Mouse (Mus musculus): ENCODE data around the gene Vash2.

Vash2 gene

DNA sequence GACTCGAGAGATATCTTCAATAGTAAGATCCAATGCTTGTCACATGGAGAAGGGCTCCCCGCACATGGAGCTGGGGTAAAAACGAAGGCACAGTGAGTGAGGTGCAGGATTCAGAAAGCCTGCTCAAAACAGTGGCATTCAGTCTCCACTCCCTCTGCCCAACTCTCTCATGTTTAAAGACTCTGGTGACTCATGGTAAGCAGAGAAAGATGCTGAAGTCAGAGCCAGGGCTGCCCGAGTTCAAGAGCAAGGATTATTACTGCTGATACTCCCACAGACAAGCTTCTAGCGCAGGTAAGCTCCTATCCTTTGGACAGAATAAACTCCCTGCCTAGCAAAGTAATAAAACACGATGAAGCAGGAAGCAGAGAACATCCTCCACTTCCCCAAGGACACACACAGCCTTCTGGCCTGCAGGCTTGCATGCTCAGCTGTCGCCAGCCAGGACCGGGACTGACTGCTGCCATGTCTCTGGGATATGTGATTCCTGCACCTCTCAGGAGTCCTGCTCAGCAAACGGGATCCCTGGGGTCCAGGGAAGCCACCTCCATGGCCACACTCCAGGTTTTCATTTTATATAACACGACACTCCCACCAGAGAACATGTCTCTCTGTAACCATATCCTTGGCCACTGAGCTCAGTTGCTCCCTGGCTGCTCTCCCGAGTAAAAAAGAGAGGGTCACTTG lies 2.1 kb downstream of the Vash2 start:
- DNase-seq (ENCODE audit: low read depth, low spot score): peak; percentile 61

DNA sequence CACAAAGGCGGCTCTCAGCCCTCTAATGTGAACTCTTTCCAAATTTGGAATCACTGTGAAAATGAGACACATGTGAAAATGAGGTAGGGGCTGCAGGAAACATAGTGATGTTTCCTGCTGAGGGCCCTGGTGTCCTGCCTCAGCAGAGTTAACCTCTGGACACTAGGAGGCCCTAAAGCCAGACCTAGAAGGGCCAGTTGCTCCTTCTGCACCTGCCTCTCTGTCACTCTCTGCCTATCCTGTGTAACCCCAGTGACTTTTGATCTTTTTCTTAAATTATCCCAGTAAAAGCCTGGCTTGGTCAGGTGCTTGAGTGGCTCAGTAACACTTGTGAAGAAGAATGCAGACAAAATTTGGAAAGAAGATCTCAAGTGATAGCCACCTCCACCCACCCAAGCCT lies 4.3 kb downstream of the Vash2 start:
- no peak for DNase-seq (ENCODE audit: low read depth, low spot score)

DNA sequence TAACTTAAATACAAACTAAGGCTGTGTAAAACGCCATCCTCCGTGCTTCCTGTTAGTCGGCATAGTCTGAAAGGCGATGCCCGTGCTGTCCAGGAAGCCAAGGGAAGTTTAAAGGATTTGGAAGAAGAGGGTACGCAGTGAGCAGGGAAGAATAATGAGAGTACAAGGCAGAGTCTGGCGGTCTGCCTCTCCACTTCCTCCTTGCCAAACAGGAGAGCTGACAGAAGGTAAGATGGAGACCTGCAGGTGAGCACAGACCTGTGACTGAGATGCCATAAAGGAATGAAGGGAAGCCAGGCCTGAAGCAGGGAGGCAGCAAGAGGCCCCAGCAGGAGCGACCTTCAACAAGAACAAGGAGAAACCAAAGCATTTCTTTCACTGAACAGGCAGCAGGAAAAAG lies 4.9 kb downstream of the Vash2 start:
- DNase-seq (ENCODE audit: low read depth, low spot score): no peak

DNA sequence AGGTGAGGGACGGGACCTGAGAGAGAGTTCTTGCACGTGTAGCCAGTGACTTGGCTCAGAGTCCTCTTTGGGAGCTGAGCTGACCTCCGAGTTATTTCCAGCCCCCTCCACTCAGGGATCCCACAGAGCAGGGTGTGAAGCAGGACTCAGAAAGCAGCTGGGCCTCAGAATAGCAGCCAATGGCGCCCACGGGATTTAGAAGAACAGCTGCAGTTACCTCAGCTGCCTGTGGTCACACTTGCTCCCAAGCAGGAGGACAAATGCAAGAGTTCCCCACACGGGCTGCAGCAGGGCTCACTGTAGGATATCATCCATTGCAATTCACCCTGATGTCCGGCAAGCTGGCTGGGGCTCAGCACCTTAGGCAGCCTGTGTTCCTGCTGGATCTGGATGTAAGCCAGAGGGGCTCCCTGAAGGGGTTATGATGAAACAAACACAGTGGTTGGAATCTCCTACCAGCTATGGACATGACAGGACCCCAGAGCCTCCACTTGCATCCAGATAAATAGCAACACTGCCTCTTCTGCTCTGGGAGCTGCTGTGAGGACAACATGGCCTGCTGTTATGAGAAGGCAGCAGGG lies 6.4 kb downstream of the Vash2 start:
- no peak for DNase-seq (ENCODE audit: low read depth, low spot score)

DNA sequence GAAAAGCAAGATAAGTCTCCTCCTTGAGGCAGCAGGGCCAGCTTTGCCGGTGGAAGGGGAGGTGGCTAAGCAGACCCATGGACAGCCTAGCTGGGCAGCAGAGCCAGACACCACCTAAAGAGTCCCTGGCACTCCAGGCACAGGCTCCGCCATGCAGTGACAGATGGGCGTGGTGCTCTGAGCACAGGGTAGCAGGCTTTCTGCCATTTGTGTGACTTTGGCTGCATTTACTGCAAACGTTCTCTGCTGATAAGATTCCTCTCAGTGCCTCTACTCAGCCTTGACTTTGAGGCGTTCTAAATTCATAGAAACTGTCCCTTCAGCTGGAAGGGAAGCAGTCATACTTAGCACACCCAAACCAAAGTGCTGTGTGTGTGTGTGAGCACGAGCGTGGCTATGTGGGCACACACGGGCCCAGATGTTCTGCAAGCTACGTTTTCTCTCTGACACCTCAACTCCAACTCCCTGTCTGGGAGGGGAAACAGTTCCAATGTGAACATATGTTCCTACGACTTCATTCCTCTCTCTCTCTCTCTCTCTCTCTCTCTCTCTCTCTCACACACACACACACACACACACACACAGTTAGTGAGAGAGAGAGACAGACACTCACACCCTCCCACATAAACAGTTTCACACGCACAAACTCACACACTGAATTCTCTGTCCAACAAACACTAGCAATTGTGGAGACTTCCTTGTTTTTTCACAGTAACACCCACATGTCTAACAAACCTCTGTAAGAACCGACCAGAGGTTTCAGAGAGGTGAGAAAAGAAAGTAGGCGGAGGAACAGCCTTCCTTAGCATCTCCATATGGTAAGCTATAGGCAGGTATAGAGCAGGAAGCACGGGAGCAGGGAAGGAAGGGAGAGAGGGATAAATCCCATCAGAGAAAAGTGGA lies 7.1 kb downstream of the Vash2 start:
- no peak for DNase-seq (ENCODE audit: low read depth, low spot score)

DNA sequence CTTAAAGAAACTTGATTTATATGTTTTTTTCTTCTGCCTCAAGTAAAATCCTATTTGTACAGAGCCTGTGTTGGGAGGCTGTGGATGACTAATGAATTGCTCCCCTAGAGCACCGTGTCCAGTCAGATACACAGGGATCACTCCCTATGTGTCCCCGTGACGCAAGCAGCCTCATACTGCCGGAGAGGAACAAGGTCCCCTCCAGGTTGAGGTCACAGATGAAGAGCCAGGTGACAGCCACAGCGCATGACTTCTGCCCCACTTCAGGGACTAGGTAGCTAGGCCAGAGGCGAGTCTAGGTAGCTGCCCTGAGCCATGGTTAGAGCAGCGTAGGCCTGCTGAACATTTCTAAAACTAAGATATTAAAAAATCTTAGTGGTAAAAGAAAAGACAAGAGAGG lies 11.1 kb downstream of the Vash2 start:
- DNase-seq (ENCODE audit: low read depth, low spot score): no peak

DNA sequence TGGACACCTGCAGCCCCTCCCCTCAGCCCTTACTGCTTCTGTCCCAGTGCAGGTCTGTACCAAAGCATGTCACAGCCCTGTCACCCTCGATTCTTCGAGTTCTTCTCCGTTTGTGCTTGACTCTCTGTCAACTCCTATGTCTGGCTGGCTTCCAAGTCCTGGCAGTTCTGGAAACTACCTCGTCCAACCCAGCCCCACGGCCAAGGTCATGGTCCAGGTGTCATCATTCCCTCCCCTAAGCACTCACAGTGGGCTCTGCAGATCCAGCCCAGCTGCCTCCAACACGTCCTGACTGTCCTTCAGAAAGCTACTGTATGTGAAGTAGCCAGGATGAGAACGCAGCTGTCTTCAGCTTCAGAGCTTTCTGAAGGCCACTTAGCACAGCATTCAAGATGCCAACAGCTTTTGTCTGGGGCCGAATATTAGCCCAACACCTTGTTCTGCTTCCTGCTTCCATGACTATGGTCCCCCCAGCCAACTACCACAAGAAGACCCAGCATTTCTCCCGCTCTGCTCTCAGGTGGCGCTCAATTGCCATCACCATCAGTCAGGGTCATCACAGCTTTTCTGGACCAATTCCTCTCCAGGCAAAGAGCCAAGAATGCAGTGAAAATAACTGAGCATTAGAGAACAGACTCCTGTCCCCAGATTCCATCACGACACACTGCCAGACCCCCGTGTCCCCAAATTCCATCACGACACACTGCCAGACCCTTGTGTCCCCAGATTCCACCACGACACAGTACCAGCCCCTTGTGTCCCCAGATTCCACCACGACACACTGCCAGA lies 13.9 kb downstream of the Vash2 start:
- DNase-seq (ENCODE audit: low read depth, low spot score): no peak

DNA sequence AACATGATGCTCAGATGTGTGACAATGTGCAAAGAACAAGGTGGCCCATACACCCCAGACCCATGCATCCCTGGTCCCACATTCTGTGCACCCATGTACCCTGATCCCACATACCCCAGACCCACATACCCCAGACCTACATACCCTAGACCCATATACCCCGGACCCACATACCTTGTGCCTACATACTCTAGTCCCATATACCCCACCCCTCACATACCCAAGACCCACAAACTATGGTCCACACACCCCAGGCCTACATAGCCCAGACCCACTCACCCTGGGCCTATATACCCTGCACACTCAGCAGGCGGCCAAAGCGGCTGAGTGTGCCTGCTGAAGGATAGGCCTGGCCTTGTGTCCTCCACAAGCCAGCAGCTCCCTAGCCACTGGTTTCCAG lies 16.3 kb downstream of the Vash2 start:
- DNase-seq (ENCODE audit: low read depth, low spot score): no peak

DNA sequence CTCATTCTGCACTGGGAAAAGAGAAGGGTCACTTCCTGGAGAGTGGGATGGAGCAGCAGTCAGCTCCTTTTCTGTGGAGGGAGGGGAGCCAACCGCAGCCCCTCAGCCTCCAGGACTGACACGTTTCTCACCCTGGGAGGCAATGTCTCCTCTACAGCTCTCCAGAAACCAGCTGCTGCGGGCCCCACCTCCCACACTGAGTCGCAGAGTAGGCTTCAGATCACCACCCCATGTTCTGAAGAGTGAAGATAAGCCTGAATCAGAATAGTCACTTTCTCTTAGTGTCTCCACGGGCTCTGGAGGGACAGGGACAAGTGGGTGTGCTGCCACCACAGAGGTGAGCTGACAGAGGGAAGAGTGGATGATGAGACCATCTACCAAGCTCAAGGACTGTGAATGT lies 20.3 kb downstream of the Vash2 start:
- DNase-seq (ENCODE audit: low read depth, low spot score): no peak

DNA sequence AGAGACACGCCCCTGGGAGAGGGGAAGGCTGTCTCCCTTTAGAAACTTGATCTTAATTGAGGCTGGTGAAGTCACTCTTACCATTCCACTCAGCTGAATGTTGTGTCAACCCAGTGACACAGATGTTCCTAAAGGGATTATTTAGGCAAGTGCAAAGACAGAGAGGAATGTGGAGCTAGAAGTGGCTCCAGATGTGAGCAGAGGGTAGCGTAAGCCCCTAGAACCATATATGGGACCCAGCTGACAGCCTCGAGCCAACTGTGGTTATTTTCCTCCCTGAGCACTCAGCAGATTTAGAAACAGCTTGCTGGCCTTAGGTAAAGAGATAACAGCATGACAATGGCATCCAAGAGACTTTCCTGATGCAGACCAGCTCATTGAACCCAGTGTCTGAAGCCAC lies 26.1 kb downstream of the Vash2 start:
- no peak for DNase-seq (ENCODE audit: low read depth, low spot score)

DNA sequence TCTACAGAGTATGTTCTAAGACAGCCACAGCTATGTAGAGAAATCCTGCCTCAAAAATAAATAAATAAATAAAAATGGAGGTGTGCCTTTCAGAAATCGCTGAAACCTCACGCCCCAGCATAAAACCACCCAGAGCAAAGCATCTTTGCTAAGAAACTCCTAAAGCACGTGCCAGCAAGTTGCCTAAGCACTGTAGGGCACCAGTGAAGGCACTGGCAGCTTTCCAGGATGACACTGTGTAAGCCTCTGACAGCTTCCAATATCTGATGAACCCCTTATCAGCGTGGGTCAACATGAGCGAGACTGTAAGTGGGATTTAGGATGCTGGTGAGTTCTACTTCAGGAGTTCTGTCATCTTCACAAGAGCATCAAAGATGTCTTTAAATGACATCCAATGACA lies 28.1 kb downstream of the Vash2 start:
- no peak for DNase-seq (ENCODE audit: low read depth, low spot score)

DNA sequence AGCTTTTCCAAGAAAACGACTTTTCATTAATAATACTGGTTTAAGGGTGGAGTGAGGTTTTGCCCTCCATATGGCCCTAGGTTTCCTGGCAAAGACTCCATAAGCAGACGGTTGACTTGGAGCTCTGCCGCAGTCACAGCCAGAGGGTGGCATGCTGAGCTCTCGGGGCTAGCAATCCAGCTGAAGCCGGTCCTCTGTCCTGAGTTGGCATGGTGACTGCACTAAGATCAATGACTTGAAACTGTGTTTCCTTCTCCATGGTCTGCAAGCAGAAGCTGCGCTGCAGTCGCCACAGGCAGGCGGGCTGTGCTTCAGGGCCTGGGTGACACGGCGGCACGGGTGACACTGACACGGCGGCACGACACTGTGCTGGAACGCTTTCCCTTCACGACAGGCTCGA lies 30.2 kb downstream of the Vash2 start:
- DNase-seq (ENCODE audit: low read depth, low spot score): no peak

DNA sequence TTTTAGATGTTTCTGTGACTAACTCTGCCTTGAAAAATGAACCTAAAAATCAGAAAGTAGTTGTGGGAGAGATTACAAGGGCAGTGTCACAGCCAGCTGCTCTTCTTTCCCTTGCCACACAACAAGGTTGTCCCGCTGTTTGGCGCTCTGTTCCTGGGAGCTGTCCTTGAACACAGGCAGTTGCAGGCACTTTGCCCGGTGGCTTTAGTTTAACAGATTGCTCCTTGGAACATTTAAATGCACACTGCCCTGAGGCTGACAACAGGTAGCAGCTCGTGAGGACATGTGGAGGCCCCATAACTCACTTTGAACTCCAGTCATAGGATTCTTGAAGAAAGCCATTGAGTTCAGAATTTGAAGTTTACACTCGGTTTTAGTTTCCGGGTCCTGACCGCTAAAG lies 30.7 kb downstream of the Vash2 start:
- no peak for DNase-seq (ENCODE audit: low read depth, low spot score)

DNA sequence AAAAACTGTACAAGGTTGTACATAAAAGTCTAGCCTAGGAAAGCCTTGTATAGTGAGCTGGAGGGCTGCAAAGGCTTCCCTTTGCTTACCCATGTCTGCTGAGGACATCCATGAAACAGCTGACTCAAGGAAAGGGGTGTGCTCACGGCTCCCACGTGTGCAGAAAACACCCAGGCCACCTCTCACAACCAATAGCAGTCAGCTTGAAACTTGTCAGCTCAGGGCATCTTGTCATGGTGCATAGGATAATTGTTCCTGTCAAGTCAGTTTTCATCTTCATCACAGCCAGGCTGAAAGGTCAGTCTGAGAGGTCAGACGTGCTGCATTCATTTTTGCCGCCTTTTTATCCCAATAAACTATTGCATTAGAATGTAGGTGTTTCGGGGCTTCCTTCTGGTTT lies 31.1 kb downstream of the Vash2 start:
- no peak for DNase-seq (ENCODE audit: low read depth, low spot score)

DNA sequence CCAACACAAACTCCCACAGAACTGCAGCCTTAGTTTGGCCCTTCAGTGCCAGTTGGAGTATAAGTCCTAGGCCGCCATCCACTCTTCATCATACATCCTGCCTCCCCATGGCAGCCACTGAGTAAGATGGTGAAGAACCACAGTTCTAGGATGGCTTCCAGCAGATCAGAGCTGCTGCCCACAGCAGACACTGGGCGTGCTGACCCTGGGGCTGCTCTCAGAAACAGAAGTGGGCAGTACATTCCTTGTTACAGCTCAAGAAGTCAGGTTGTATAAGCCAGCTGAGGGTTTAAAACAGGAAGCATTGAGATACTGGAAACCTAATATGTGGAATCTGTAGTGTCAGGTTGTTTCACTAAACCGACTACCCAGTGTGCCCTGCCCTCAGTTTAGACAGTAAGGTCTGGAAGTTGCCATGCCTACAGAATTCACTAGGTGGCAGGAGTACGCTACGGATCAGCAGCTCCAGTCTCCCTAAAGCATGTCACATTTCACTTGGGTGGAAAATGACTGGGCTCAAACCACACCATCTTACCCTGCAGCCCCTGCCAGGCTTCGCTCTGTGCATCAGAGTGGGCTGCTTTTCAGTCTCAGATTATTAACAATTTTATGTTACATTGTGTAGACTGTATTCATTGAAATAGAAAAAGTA lies 34.9 kb downstream of the Vash2 start:
- peak; percentile 88 for DNase-seq (ENCODE audit: low read depth, low spot score)

DNA sequence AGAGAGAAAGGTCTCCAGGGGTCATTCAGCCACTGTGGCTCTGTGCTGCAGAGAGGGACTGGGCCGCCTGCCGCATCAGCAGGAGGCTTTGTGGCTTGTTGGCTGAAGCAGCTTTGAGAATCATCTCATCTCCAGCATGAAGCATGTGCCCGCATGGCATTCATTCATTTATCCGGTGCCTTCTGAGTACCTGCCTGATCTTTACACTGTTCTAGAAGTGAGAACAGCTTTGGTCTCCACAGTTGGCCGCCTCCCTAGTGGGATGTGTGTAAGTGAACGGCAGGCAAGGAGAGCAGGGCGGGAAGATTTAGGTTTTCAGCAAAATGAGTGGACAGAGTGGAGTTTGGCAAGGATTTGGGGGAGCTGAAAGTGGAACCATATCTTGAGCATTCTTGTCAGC lies 39.3 kb downstream of the Vash2 start:
- DNase-seq (ENCODE audit: low read depth, low spot score): no peak

DNA sequence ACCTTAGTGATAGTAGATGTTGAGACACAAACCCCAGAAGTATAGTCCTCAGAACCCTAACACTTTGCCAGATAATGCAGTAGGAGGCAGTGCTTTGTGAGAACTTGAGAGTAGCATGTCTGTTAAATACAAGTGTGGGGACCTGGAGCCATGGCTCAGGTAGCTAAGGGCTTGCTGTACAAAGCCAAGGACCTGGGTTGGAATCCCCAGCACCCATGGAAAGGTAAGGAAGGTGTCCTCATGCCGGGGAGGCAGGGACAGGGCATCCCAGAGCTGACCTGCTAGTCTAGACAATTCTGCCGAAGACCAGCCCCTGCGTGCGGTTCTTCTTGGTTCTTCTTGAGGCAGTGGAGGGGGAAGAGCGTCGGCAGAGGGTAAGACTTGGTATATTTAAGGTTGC lies 48.9 kb downstream of the Vash2 start:
- DNase-seq (ENCODE audit: low read depth, low spot score): no peak

DNA sequence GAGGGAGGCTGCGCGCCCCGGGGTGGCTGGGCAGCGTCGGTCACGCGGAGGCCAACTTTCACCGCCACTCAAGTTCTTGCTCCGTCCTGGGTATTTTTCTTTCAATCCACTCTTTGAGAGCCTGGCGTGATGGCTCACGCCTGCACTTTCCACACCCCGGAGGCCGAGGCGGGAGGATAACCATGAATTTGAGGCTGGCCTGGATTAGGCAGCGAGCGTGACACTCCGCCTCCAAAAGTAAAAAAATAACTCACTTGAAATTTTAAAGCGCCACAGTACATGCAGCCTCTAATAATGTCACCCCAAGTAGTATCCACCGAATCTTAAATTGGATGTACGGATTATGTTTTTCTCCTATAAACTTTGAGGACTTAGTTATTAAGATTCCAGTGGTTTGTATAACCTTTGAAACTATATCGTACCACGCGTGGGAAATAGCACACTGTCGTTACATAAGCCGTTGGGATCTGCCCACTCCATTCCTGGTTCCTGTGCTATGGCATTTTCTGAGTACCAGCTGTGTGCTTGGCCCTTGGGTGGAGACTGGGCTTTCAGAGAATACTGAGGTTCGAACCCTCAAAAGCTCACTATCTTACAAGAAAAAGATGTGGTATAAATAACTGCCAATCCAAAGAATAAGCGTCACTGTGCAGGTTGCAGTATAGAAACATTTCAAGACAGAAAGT lies 49.9 kb downstream of the Vash2 start:
- DNase-seq (ENCODE audit: low read depth, low spot score): peak; percentile 68

DNA sequence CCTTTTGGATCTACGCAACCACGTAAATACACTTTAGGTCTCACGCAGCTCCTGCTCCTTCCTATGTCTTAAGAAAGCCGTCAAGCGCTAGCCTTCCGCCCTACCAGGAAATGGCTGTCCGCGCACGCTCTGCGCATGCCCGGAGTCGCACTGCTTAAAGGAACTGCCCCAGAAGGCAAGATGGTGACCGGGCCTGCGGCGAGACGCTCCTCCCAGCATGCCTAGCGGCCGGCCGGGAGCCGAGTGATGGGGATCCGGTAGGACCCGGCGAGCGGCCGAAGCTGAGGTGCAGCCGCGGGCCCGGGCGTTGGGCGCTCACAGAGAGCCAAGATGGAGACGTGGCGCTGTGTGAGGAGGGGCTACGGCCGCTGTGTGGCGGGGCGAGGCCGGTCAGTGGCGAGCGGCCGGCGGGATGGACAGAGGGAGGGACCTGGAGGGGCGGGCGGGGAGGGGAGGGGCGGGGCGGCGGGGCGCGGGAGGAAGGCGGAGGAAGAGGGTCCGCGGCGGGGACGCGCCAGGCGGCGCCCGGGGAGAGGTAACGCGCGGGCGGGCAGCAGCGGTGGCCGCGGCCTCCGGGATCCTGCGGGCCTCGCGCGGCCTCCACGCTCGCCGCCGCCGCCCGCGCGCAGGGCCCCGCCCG lies 50.6 kb downstream of the Vash2 start:
- DNase-seq (ENCODE audit: low read depth, low spot score): peak; percentile 98

DNA sequence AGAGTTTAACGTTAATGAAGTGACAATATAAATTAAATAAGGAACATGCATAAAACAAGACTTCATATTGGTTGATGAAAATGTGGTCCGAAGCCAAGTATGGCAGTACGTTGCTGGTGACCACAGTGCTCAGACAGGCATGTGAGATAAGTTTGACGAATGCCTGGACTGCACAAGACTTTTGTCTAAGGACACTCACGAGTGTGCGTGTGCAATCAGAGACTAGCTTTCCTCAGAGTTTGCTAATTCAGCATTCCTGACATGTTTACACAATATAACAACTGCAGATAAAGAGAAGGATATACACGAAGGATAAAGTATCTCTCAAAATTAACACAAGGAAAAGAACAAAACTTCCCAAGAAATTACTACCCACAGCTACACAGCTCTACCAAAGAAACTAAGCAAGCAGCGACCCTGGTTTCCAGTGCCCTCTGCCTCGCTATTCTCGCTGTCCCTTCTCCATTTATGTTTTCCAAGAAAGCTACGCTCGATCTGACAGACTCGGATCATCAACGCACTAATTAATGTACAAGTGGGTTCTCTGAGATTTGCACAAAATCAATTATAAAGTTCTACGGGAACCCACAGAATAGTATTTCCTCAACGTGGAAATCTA lies 51.2 kb downstream of the Vash2 start:
- peak; percentile 64 for DNase-seq (ENCODE audit: low read depth, low spot score)

Measured in 3T3-L1 (cell line).